Mouse (Mus musculus) embryonic stem cell, embryonic (primary cell): ENCODE results near the gene Gm1123.

Experiments used
- CTCF ChIA-PET, 4 experiments: fragments of 300-600 bp in 2 of 4; fragments of 350-600 bp in 2 of 4; sonication (Branson Sonifier 250); formaldehyde crosslinking; loops; one replicate each; lab custom pipeline; 2022; ENCODE audit warnings: inconsistent platforms in 2 of 4; lab: Charles Lee
- POLR2A ChIA-PET, 4 experiments: fragments of 300-600 bp in 2 of 4; fragments of 350-600 bp in 2 of 4; sonication (Branson Sonifier 250); formaldehyde crosslinking; loops; one replicate each; lab custom pipeline; 2022; ENCODE audit warnings: antibody characterized with exemption in 4 of 4, inconsistent platforms in 1 of 4; lab: Charles Lee

Gene Gm1123

DNA sequence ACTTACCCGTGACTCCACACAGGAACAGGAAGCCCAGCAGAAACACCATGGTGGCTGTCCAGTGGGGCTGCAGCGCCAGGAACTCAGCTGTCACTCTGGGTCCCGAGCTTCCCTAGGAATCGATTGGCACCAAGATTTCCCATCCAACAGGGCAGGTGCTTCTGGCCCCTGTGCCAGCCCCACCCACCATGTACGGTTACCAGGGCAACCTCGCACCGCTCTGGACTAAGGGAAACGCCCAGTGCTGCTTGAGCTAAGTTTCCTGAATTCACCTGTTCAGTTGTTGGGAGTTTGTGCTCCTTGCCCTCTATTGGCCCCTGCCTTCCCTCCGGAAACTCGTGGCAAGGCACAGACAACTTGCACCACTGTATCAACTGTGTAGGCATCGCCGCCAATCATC, at the start of gene Gm1123:
Gene Gm1123, minus strand, starts transcription at position 141 of the 400 bp plus-strand sequence.
- CTCF ChIA-PET: interaction anchor here in 1 of 4 experiments (0.7 to 1.5 kb wide), 3 partner anchors 29 to 626 kb away, joined by 3 read pairs; no protein-coding TSS in a partner anchor
- POLR2A ChIA-PET: interaction anchor here in 3 of 4 experiments (0.5 to 1.5 kb wide), 16 partner anchors 9 to 350 kb away, joined by 3 to 5 read pairs (median 3); partner anchors contain the start of gene Faiml (in 1 of the 3)

DNA sequence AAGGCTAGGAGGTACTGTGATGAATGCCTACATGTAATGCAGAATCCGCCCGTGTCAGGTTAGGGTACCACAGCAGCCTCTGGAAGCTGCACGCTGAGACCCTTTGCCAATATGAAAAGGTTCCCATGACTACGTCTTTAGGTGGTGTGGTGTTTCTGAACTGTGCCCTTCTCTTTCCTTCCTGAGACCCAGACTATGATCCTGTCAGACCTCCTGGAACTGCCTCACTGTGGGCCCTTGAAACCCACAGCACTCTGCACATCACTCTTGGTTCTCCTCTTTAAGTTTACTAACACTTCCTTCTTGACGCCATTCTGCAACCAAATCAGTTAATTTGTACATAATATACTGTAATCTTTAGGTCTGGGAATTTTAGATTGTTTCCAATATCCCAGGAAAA, 46.2 kb upstream of the Gm1123 start:
- CTCF ChIA-PET: interaction anchor here in 3 of 4 experiments (1.0 to 2.1 kb wide), 3 partner anchors 18 to 160 kb away, joined by 3 to 10 read pairs (median 7); partner anchors contain the start of gene Cep70 (in 1 of the 3)
- POLR2A ChIA-PET: interaction anchor here in 2 of 4 experiments (1.0 to 2.7 kb wide), 5 partner anchors 16 to 162 kb away, joined by 3 to 5 read pairs (median 3); partner anchors contain the start of gene Cep70 (in 1 of the 2)

- ChIA-PET CTCF (interaction anchor here in 3 of 4 experiments (0.6 to 2.1 kb wide), 10 partner anchors 17 to 369 kb away, joined by 3 to 10 read pairs (median 3); partner anchors contain the start of gene Cep70 (in 2 of the 3)), POLR2A (interaction anchor here in 1 of 4 experiments (1.4 to 2.7 kb wide), 3 partner anchors 16 to 162 kb away, joined by 5 to 6 read pairs (median 5); partner anchors contain the start of gene Cep70)
Observed at GRCm38 (mm10) chr9:99081308-99081707, 45.8 kb upstream of the Gm1123 start.

DNA sequence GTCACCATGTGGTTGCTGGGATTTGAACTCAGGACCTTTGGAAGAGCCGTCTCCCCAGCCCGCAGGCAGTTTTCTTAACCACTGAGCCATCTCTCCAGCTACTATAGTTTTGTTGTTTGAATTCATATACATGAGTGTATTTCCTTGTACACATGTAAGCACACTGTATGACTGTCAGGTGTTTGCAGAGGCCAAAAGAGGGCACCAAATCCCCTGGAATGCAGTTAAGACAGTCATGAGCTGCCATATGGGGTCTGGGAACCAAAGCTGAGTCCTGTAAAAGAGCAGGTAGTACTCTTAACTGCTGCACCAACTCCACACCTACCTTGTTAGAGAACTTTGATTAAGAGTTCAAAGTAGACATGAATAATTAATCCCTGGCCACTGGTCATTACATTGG, 45.1 kb upstream of the Gm1123 start:
- CTCF ChIA-PET: interaction anchor here in 3 of 4 experiments (0.6 to 2.1 kb wide), 11 partner anchors 16 to 369 kb away, joined by 3 to 10 read pairs (median 3); partner anchors contain the start of gene Cep70 (in 2 of the 3)

DNA sequence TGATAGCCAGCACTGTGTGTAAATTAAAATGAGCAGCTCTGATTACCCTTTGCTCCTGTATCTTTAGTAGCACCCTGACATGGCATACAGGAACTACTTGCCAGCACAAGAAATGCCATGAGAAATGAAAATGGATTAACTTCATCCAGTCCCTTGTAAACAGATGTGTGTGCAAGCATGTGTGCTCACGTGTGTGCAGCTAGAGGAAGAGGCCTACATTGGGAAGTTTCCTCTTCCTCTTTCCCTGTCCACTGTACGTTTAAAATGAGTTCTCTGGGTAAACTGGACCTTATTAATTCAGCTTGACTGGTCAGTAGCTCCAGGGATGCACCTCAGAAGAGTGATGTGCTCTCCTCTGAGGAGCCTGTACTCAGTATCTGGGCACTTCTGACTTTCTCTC, 38.9 kb upstream of the Gm1123 start:
- POLR2A ChIA-PET: interaction anchor here in 1 of 4 experiments (1.3 kb wide), 1 partner anchor 57 kb away, joined by 4 read pairs; no protein-coding TSS in a partner anchor
- CTCF ChIA-PET: no interaction called here

More for the DNA sequence above, 45.1 kb upstream of the Gm1123 start:
- POLR2A ChIA-PET: interaction anchor here in 2 of 4 experiments (1.0 to 2.7 kb wide), 6 partner anchors 10 to 163 kb away, joined by 3 to 6 read pairs (median 5); partner anchors contain the start of genes Cep70 (in 1 of the 2) and Faim (in 1 of the 2)

GRCm38 (mm10) chr9:99072538-99072937, 37.0 kb upstream of the Gm1123 start:
- CTCF ChIA-PET: interaction anchor here in 2 of 4 experiments (0.9 kb wide), 2 partner anchors 8 to 10 kb away, joined by 3 read pairs; no protein-coding TSS in a partner anchor

DNA sequence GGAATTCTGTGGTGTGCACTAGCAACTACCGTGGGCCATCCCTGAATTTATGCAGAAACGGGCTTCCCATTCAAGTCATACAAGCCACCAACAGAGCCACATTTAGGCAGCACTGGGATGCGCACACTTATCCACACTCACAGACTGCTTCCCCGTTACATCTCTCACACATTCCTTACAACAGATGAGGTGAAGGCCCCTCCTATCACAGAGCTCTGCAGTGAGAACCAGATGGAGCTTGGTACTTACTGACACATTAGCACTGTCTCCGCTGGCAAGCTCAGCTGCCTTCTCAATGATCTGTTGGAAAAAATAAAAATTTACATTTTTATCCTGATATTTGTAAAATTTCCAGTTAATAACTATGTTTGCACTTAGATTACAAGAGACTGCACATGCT, 29.8 kb upstream of the Gm1123 start:
- ChIA-PET CTCF (interaction anchor here (0.6 to 3.0 kb wide), 13 partner anchors 9 to 385 kb away, joined by 3 to 23 read pairs (median 5); partner anchors contain the start of genes Cep70 (in 3 of the 4) and Nme9 (in 1 of the 4)), POLR2A (interaction anchor here in 1 of 4 experiments (0.6 to 0.7 kb wide), 2 partner anchors 14 to 40 kb away, joined by 3 read pairs; no protein-coding TSS in a partner anchor)

More at GRCm38 (mm10) chr9:99072538-99072937, 37.0 kb upstream of the Gm1123 start:
- POLR2A ChIA-PET: no interaction called here

GRCm38 (mm10) chr9:99064216-99064615, 28.7 kb upstream of the Gm1123 start:
- POLR2A ChIA-PET: interaction anchor here in 2 of 4 experiments (0.7 to 3.0 kb wide), 8 partner anchors 12 to 283 kb away, joined by 3 to 17 read pairs (median 3); partner anchors contain the start of gene Cep70 (in 2 of the 2)
- CTCF ChIA-PET: interaction anchor here (0.6 to 3.0 kb wide), 30 partner anchors 8 to 524 kb away, joined by 3 to 23 read pairs (median 4); partner anchors contain the start of genes Cep70 (in 3 of the 4) and Nme9 (in 1 of the 4)

GRCm38 (mm10) chr9:99062544-99062943, 27.0 kb upstream of the Gm1123 start:
- CTCF ChIA-PET: interaction anchor here in 3 of 4 experiments (0.7 to 3.0 kb wide), 9 partner anchors 10 to 501 kb away, joined by 3 to 16 read pairs (median 5); partner anchors contain the start of genes Cep70 (in 1 of the 3) and Nme9 (in 1 of the 3)

DNA sequence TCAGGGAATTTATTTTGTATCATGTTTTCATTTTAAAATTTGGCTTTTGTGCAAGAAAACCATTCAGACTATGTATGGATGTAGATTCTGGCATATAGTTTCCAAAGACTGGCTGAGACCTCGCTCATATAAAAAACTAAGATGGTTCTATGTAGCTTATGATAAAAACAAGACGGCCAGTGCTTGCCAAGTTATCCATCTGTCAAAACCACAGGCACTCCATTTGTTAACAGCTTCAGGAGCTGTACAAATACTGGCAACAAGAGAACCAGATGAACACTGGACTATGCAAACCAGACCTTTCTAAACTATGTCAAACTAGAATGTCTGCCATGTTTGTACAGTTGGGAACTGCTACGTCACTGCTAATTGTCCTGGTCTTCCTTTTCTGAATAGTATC, 22.2 kb upstream of the Gm1123 start:
- ChIA-PET POLR2A (no interaction called here), CTCF (no interaction called here)

More at GRCm38 (mm10) chr9:99062544-99062943, 27.0 kb upstream of the Gm1123 start:
- POLR2A ChIA-PET: interaction anchor here in 1 of 4 experiments (1.3 to 3.0 kb wide), 2 partner anchors 27 to 180 kb away, joined by 3 to 17 read pairs; partner anchors contain the start of genes Cep70 and Gm1123

- CTCF ChIA-PET: no interaction called here
Observed at GRCm38 (mm10) chr9:99049760-99050159, 14.2 kb upstream of the Gm1123 start.

DNA sequence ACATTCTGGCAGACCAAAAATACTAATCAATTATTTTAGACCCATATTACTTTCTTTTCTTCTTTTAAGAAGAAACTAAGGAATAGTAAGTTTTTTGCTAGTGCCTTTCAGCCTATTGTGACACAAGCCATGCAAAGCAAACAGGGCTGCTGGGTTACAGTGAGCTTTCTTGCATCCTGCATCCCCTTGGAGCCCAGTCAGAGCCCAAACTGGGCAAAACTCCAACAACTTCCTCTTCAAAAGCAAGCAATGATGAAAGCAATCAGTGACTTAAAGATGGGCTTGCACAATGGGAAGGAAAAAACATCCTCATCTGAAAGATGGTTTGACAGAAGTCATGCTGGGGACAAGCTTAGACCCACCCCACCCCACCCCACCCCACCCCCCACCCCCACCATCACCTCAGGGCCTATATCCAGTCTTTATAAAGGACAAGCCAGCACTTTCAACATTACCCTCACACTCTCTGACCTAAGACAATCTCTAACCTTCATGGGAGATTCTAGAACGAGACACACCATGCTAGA, 13.3 kb upstream of the Gm1123 start:
- ChIA-PET POLR2A (interaction anchor here in 1 of 4 experiments (1.0 kb wide), 1 partner anchor 13 kb away, joined by 4 read pairs; the partner anchor contains the start of gene Gm1123), CTCF (interaction anchor here in 3 of 4 experiments (0.6 to 1.1 kb wide), 3 partner anchors 16 to 69 kb away, joined by 3 read pairs; no protein-coding TSS in a partner anchor)

More at GRCm38 (mm10) chr9:99049760-99050159, 14.2 kb upstream of the Gm1123 start:
- POLR2A ChIA-PET: no interaction called here

DNA sequence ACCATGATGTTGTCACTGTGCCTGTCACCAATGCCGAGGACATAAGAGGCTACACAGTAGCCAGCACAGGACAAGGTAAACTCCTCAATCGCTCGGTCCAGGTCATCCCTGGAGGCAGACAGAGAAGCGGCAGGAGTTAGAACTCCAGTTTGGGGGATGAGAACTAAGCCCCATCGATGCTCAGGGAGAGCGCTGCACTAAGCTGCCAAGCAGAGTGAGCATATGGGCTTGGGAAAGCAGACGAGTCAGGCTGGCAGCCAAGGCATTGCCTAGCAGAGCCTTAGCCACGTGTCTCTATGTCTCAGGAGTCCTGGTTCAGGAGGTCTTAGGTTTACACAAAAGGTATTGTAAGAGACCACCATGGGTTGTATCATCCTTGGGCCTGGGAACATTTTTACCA, 9.2 kb upstream of the Gm1123 start:
- CTCF ChIA-PET: interaction anchor here in 1 of 4 experiments (0.5 kb wide), 1 partner anchor 388 kb away, joined by 9 read pairs; no protein-coding TSS in a partner anchor
- POLR2A ChIA-PET: interaction anchor here in 1 of 4 experiments (0.8 kb wide), 1 partner anchor 9 kb away, joined by 3 read pairs; the partner anchor contains the start of gene Gm1123

DNA sequence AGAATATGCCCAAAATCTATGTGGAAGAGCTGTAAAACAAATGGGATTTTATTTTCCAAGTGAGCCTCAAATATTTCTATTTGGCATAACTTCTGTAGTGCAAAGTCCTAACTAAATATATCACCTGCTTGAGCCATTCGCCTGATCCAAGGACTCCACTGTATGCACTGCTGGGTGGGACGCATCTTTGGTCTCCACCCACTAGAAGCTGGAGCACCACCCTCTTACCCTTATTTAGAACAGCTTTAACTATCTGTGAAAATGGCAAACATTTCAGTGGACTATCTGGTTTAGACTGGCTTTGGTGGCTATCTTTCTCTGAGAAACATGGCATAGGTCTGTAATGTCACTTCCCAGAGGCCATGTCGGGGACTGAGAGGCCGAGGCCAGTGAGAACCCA, 7.1 kb upstream of the Gm1123 start:
- ChIA-PET POLR2A (interaction anchor here in 1 of 4 experiments (0.7 to 1.0 kb wide), 2 partner anchors 15 to 201 kb away, joined by 3 read pairs; partner anchors contain the start of gene Cep70), CTCF (no interaction called here)

DNA sequence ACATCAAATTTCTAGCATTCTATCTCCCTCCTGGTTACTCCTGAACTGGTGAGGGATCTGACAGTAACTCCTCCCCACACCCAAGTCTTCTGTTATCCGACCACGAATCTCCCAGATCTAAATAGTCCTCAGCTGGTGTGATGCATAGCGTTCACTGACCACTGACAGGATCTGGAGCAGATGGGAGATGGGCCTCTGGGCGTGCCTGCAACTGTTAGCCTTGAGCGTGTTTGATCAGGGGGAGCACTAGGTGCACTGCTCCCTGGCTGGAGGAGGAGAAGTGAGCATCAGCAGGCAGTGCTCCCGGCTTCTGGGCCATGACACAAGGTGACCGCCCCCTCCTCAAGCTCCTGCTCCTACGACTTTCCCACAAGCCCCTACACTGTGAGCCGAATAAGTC, 6.5 kb upstream of the Gm1123 start:
- ChIA-PET CTCF (no interaction called here), POLR2A (interaction anchor here in 1 of 4 experiments (1.0 kb wide), 1 partner anchor 15 kb away, joined by 3 read pairs; no protein-coding TSS in a partner anchor)

DNA sequence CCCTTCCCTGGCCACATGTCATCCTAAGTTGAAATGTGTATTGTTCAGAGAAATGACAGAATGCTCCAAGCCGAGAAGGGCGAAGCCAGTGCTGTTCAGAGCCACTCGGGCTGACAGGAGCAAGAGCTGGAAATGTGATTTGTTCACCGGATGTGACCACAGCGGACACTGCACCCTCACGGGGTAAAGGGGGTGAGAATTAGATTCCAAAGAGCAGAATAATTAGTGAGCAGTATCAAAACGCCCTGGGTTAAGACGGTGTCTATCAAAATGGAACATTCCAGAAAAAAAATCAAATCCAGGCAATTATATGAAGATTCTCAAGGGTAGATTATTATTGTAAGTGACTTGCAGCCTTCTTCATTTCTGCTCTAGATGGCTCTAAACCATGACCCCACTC, 1.4 kb downstream of the Gm1123 start:
- ChIA-PET CTCF (no interaction called here), POLR2A (no interaction called here)

DNA sequence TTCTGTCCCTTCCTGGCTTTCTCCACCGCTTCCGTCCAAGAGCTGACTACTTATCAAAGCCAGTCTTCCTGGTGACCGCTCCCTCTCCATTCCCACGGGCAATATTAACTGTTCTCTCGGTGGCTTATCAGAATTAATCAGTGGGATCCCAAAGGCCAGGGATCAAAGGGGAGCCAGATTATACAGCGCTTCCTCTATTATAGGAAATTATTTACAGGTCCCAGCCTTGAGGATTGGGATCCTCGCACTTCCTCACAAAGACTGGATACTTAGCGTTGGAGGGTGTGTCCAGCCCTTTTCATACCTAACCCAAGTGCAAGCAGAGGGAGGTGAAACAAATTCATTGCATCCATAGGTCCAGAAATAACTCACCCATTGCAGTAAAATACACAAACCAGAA, 3.5 kb downstream of the Gm1123 start:
- POLR2A ChIA-PET: no interaction called here
- CTCF ChIA-PET: no interaction called here

DNA sequence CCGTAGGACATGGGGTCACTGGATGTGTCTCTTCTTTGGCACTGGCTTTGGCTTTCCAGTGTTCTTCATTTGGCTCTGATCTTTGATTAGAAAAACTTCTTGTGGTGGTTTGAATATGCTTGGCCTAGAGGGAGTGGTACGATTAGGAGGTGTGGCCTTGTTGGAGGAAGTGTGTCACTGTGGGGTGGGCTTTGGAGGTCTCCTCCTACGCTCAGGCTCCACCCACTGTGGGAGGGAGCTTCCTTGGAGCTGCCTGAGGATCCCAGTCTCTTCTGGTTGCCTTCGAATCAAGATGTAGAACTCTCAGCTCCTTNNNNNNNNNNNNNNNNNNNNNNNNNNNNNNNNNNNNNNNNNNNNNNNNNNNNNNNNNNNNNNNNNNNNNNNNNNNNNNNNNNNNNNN, 13.8 kb downstream of the Gm1123 start:
- POLR2A ChIA-PET: interaction anchor here in 2 of 4 experiments (0.8 to 1.3 kb wide), 4 partner anchors 11 to 222 kb away, joined by 3 to 6 read pairs (median 4); partner anchors contain the start of genes Cep70 (in 1 of the 2) and Gm1123 (in 1 of the 2)
- CTCF ChIA-PET: interaction anchor here in 1 of 4 experiments (1.1 kb wide), 1 partner anchor 42 kb away, joined by 4 read pairs; no protein-coding TSS in a partner anchor
